Mouse (Mus musculus): ENCODE data around the gene Ubl5.

DNA sequence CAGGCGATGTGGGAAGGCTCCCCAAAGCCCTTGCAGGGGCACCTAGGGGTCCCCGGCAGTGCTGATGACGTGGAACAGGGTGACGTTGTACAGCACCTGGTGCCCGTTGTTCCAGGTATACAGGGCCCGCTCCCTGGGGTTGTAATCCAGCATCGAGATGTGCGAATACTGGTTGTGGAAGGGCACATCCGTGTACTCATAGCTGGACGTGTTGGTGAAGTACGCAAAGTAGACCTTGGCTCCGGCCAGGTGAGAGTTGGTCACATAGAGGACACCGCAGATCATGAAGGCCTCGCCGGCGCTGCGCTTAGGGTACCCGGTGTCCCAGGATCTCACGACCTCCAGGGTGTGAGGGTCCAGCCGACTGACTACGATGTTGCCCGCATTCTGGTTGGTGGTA lies 25.4 kb downstream of the Ubl5 start:
- TF ChIP-seq CTCF (IDR thresholded peaks at IDR 0.05; ENCODE audit: insufficient read depth, low read length) = no peak
- TF ChIP-seq POLR2A (IDR thresholded peaks at IDR 0.05; ENCODE audit: borderline replicate concordance, extremely low read depth, low read depth, low read length) = no peak

Data from lung, adult 2 months (tissue).